Mouse (Mus musculus) bone marrow macrophage, adult 2 months (primary cell): ENCODE data around the gene Sertad1. TPM values are rescaled to one million over a fixed set of nuclear protein-coding genes. Genes with fewer than 3 reads are reported as not detected.

ENCODE experiments used
- H3K27ac ChIP-seq: 2 replicates; pipeline ENCODE4 v1.5.1; 2012; ENCODE audit warnings: low read depth, low read length; ENCODE audit not compliant: insufficient read depth
- H3K4me1 ChIP-seq: 2 replicates; pipeline ENCODE4 v1.6.1; 2012; ENCODE audit warnings: low read length; ENCODE audit not compliant: control insufficient read depth, insufficient read depth
- H3K4me3 ChIP-seq: 2 replicates; pipeline ENCODE4 v1.5.1; 2012; ENCODE audit warnings: mild to moderate bottlenecking, low read length, moderate library complexity; ENCODE audit not compliant: insufficient read depth
- CTCF ChIP-seq: IDR thresholded peaks from 2 replicates; pipeline ENCODE4 v1.5.1; 2012; ENCODE audit warnings: low read depth, mild to moderate bottlenecking, low read length, moderate library complexity
- POLR2A ChIP-seq: IDR thresholded peaks from 2 replicates; pipeline ENCODE4 v1.6.1; 2012; ENCODE audit warnings: mild to moderate bottlenecking, low read depth, low read length, borderline replicate concordance
- polyA plus RNA-seq: library from polyadenylated mRNA; stranded (reverse); fragments of >200 nt; gene quantifications from 2 replicates; pipeline ENCODE4 v1.2.4, GENCODE M21; 2012; ENCODE audit not compliant: missing spikeins, insufficient read depth, insufficient read length

Sertad1 gene
- polyA plus RNA-seq, result 22.1 and 24.7 TPM in 2 replicates

DNA sequence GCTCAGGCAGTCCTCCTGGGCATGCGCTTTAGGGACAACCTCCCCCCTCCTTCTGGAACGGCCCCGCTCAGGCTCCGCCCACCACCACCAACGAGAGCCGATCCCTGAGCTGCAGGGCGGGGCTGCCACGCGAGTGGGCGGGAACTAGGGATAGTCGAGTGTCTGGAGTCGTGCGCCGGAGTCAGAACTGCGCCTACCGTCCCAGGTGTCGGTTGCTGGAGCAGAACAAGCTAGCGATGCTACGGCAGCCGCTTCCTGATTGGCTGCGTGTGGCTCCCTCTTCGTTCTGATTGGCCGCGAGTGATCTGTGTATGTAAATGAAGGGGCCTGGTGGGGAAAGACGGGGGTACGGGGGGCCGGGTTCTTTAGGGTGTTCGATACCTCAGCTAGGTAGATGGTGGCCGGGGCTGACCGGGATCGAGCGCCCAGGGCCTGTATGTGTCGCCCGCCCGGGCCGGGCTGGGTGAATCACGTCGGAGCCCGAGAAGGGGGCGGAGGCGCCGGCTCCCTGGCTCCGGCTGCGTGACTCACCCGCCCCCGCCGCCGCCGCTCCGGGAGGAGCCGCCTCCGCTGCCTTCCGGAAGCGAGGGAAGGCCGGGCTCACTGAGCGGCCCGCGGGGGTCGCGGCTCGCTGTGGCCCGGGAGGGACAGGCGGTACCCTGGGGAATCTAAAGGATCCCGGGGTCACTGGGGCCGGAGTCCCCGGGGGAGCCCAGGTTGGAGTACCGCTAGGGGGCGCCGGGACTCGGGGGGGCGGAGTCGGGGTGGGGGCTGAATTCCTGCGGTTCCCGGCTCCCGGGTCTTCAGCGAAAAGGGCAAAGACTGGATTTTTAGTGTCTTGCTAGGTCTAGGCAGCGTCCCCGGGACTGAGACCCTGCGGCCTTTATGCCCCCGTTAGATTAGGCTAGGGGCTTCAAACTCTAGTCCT lies at the start of gene Sertad1:
Gene Sertad1 (plus strand): TSS at position 141 of the 928 bp plus-strand sequence.
- peak; percentile 90 for TF ChIP-seq POLR2A
- TF ChIP-seq CTCF, result peak; percentile 73
- peak within 1 kb of the TSS; percentile 74 for H3K4me3 ChIP-seq
- peaks cover 43% of the 10 kb centered on the region for H3K4me1 ChIP-seq
- H3K27ac ChIP-seq, result peak within 1 kb of the TSS; percentile 85

DNA sequence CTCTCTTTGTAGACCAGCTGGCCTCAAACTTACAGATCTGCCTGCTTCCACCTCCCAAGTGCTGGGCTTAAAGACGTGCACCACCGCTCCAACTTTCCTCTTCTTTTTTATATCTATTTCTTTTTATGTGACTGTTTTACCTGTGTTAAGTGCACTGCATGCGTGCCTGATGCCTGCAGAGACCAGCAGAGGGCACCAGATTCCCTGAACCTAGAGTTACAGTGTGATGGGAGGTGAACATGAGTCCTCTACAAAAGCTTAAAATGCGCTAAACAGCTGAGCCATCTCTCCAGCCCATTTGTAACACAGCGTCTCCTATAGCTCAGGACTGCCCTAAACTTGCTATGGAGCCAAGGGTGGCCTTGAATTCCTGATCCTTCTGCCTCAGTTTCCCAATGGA lies 49.2 kb upstream of the Sertad1 start:
- no peak overlapping the region for H3K4me3 ChIP-seq
- no peak overlapping the region for H3K27ac ChIP-seq
- no peaks in the 10 kb centered on the region for H3K4me1 ChIP-seq
- TF ChIP-seq POLR2A, result no peak
- peak; percentile 42 for TF ChIP-seq CTCF

DNA sequence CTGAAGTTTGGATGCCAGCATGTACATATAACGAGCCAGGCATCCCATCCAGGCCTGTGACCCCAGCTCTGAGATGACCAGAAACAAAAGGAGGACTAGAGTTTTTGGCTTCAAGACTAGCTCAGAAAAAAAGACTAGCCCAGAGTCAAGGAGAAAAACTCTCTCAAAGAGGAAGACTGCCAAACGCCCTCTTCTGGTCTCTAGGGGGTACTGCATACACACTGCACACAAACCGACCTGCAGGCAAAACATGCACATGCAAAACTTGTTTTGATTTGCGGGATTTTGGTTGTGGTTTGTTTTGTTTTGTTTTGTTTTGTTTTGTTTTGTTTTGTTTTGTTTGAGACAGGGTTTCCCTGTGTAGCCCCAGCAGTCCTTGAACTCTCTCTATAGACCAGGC lies 46.7 kb upstream of the Sertad1 start:
- Histone ChIP-seq H3K27ac (no peak overlapping the region), H3K4me3 (no peak overlapping the region), H3K4me1 (no peaks in the 10 kb centered on the region)
- TF ChIP-seq CTCF (peak; percentile 25; the same call in 1 of the 2 replicates), POLR2A (no peak)

DNA sequence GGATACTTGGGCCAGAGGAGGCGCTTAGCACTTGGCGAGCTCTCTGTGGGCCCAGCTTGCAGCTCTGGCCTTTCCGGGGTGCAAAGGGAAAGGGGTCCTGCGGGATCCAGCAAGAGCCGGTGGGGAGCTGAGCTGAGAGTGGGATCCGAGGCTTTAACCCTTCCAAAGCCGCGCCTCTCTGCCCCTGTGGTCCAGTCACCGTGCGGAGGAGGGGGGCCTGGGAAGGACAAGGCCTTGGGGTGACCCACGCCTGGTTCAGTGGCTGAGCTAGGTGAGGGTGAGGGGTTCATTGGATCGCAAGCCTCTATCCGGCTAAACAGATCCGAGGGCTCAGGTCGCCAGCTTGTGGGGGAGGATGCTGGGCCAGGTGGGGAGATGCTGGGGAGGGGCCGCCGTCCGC lies 40.7 kb upstream of the Sertad1 start:
- peak overlapping the region; percentile 39; the same call in 1 of the 2 replicates for H3K4me3 ChIP-seq

DNA sequence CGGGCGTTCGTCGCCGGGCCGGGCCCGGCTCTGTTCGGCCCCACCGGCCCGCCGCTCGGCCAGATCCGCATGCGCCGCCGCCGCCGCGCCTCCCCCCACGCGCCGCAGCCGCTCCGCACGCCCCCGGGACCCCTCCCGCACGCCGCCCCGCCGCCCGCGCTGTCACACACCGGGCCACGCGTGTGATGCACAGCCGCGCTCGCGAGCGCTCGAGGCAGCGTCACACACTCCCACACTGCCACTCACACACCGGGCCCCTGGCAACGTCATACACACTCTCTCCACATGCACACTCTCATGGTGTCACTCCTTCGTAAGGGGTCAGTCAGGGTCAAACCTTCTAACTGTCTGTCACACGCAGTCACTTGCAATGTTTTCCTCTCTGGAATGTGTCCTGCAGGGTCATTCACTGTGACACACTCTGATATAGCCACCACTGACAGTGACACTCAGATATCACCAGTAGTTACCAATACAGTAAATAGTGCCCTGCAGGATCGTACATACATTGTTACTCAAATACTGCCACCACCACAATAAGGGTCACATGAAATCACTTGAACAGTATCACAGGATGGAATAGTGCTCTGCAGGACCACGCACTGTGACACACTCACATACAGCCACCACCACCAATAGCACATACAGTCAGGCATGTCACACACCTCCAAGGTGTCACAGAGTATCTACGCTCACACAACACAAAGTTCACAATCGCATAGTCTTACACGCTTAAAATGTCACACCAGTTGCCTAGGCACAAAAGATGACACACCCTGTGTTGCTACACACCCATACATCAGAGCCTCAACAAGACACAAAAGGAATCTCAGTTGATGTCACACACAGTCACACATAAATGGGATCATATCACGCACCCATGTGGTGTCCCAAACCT lies 39.9 kb upstream of the Sertad1 start:
- H3K4me1 ChIP-seq, result peaks cover 28% of the 10 kb centered on the region
- TF ChIP-seq CTCF, result no peak
- peak overlapping the region; percentile 40 for H3K4me3 ChIP-seq
- no peak overlapping the region for H3K27ac ChIP-seq

More for the DNA sequence above, 40.7 kb upstream of the Sertad1 start:
- no peak overlapping the region for H3K27ac ChIP-seq
- peaks cover 25% of the 10 kb centered on the region for H3K4me1 ChIP-seq
- no peak for TF ChIP-seq POLR2A
- TF ChIP-seq CTCF, result no peak

DNA sequence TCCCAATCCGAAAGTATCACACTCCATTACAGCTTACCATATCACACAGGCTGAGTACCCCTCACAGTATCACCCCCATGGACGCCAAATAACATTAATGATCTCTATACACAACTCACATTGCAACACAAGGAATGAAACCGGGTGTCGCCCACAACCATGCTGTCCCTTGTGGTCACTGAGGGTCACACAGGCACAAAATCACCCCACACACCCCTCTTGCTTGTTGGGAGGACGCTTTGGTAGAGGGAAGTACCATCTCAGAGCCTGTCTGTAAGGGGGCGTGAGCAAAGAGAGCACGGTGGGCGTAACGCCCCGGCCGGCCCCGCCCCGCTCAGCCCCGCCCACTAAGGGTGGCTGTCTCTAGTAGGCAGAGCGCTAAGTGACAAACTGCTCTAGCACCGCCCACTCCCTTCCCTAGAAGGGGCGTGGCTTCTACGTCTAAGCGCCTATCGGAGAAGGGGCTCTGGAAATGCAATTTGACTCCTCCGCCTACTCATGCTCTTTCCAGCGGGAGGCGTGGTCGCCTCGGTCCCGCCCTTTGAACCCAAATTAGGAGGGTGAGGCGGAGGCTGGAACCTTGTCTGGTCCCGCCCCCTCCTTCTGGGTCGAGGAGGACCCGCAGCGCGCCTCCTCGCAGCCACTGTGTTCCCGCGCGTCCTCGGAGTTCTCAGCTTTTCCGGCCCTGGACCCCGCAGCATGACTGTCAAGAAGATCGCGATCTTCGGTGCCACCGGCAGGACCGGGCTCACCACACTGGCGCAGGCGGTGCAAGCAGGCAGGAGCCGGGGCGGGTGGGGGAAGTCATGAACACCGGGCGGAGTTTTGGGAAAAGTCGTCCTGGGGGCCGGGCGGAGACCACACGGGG lies 39.1 kb upstream of the Sertad1 start, which contains the start of the genes Sptbn4 and Blvrb:
Gene Sptbn4 (minus strand): TSS at position 268 of the 868 bp plus-strand sequence.
Gene Blvrb (plus strand): TSS at position 560 of the 868 bp plus-strand sequence.
- H3K27ac ChIP-seq, result peak within 1 kb of the TSS; percentile 86
- 0 out of 2 replicates have a peak, but pooled peaks have one; percentile 61 for TF ChIP-seq POLR2A
- TF ChIP-seq CTCF, result no peak
- peaks cover 34% of the 10 kb centered on the region for H3K4me1 ChIP-seq
- H3K4me3 ChIP-seq, result peak within 1 kb of the TSS; percentile 70

DNA sequence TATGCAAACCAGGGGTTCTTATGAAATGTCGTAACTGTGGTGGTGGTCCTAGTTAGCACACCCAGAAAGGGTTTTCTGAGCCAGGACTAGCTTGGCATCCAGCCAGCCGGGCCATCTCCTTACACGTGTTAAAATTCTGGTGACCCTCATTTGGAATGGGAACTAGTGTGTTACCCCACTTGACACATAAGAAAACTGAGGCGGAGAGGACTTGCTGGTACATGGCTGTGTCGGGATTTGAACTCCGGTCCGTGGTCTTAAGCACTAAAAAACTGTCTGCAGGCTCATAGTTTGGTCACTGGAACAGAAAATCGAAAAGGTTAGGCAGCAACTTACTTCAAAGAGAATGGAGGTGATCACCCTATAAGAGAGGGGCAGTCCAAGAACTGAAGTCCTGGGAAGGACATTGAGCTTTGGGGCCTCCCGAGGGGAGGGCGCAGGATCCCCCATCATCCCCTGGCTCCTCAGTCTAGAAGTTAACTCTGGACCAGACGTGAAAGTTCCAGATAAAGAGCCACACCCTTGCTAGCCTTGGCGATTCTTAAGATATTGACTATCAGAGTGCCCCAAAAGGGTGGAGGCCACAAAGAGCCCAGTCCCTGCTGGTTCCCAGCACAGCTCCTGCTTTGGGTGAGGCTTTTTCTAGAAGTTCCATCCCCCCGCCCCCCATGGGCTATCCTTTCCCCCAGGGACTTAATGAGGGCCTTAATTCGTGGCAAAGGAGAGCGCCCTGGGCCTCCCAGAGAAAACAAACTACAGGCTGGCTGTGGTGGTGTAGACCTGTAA lies 38.1 kb upstream of the Sertad1 start:
- Histone ChIP-seq H3K4me3 (peak overlapping the region; percentile 70), H3K4me1 (peaks cover 34% of the 10 kb centered on the region), H3K27ac (peak overlapping the region; percentile 86)
- TF ChIP-seq POLR2A (0 out of 2 replicates have a peak, but pooled peaks have one; percentile 67), CTCF (no peak)

DNA sequence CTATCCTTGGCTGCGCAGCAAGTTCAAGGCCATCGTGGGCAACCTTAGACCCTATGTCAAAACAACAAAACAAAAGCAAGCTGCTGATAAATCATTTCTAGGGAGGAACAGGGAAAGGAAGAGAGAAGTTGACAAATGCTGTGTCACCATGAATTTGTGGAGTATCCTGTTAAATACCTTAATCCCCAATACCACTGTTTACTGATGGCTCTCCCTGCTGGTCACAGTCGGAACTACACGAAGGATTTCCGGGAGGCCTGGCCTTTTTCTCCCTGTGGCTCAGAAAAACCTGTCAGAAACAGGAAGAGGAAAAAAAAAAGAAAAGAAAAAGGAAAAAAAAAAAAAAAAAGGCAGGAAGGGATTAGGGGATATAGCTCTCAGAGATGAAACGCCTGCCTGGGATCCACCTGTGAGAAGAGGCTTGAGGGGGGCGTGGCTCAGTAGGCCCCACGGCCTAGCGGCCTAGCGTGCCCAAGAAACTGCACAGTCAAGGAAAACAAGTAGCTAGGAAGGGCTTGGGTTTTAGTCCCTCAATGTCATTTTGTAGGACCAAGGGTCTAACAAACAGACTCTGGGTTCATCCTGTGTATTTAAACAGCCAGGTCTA lies 37.4 kb upstream of the Sertad1 start:
- Histone ChIP-seq H3K4me1 (peaks cover 34% of the 10 kb centered on the region), H3K27ac (peak overlapping the region; percentile 86), H3K4me3 (peak overlapping the region; percentile 70)
- TF ChIP-seq CTCF (no peak), POLR2A (no peak)
